Mouse (Mus musculus) bone marrow macrophage, adult 2 months (primary cell): ENCODE results near the gene Tacc2.

ENCODE experiments used
- CTCF ChIP-seq: IDR thresholded peaks from 2 replicates; pipeline ENCODE4 v1.5.1; 2012; ENCODE audit warnings: low read depth, mild to moderate bottlenecking, low read length, moderate library complexity
- POLR2A ChIP-seq: IDR thresholded peaks from 2 replicates; pipeline ENCODE4 v1.6.1; 2012; ENCODE audit warnings: mild to moderate bottlenecking, low read depth, low read length, borderline replicate concordance

DNA sequence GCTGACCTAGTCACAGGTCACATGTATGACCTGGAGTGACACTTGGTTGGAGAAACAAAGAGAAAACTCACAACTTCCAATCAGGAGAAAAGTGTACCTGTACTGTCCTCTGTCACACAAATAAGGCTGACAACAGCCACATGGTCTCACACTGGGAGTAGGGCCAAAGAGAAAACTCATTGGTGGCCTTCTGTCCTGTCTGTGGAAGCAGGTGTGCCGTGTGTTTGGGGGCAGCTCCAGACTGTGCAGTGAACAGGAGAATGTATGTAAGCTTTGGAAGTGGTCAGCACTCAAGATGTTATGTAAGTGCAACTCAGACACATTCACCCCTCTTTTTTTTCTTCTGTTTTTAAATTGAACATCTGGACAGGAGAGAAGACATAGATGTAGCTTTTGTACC is 124.1 kb downstream of the Tacc2 start:
- TF ChIP-seq CTCF (no peak), POLR2A (no peak)
